Mouse (Mus musculus): ENCODE measurements around the gene Klf2.

GRCm38 (mm10) chr8:72318801-72319322, at the start of gene Klf2:
- no peak for TF ChIP-seq CTCF (IDR thresholded peaks at IDR 0.05; ENCODE audit: low read depth, low read length)
- TF ChIP-seq TAL1 (conservative IDR thresholded peaks at IDR 0.05; ENCODE audit: low read depth, low read length): no peak
- TF ChIP-seq GATA1 (IDR thresholded peaks at IDR 0.05; ENCODE audit: borderline replicate concordance, low read length): no peak
- TF ChIP-seq GATA2 (IDR thresholded peaks at IDR 0.05; ENCODE audit: borderline replicate concordance, low read depth, low read length): no peak
- no peak for TF ChIP-seq POLR2AphosphoS5 (IDR thresholded peaks at IDR 0.05; ENCODE audit: insufficient replicate concordance, low read depth, low read length)

Data from G1E (cell line).